Mouse (Mus musculus): ENCODE data around the gene Creg2. TPM values are rescaled to one million over a fixed set of nuclear protein-coding genes. Genes with fewer than 3 reads are reported as not detected.
"Not testable (repeated sequence)": the region's sequence is repeated elsewhere in the genome, so short reads cannot be mapped to it uniquely, and the experiment has no call there.

Creg2 gene
- polyA plus RNA-seq, 1 experiment from 2014 or later = 0.05 TPM

- no peaks in the 10 kb centered on the region for H3K4me1 ChIP-seq (ENCODE audit: insufficient read depth)
- H3K27me3 ChIP-seq (ENCODE audit: insufficient read depth, low read length) = no peaks in the 10 kb centered on the region
- H3K9me3 ChIP-seq (ENCODE audit: low read depth, low read length) = no peaks in the 10 kb centered on the region
- ATAC-seq (ENCODE audit: insufficient read depth) = no peak
- DNase-seq = peak; percentile 18
- no peak overlapping the region for H3K9ac ChIP-seq
- H3K27ac ChIP-seq (ENCODE audit: low read depth) = no peak overlapping the region
- WGBS = 68% methylated on average over 11 of the region's 11 CpGs
- H3K36me3 ChIP-seq (ENCODE audit: insufficient read depth) = no peaks in the 10 kb centered on the region
- H3K4me2 ChIP-seq = no peak overlapping the region
- H3K4me3 ChIP-seq (ENCODE audit: low read depth, low read length) = no peak overlapping the region
- TF ChIP-seq CTCF (IDR thresholded peaks at IDR 0.05; ENCODE audit: low read depth) = no peak
Measured at GRCm38 (mm10) chr1:39598726-39599125, 52.5 kb downstream of the Creg2 start.

- not testable (repeated sequence) for H3K4me2 ChIP-seq; DNase-seq; ATAC-seq (ENCODE audit: insufficient read depth); H3K9me3 ChIP-seq (ENCODE audit: low read depth, low read length); H3K27me3 ChIP-seq (ENCODE audit: insufficient read depth, low read length); H3K27ac ChIP-seq (ENCODE audit: low read depth); H3K4me1 ChIP-seq (ENCODE audit: insufficient read depth); H3K36me3 ChIP-seq (ENCODE audit: insufficient read depth); H3K4me3 ChIP-seq (ENCODE audit: low read depth, low read length); H3K9ac ChIP-seq
- WGBS = 92% methylated on average over 9 of the region's 9 CpGs
Measured at GRCm38 (mm10) chr1:39597135-39597534, 54.1 kb downstream of the Creg2 start.

- 75% methylated on average over 10 of the region's 10 CpGs for WGBS
- H3K9me3 ChIP-seq (ENCODE audit: low read depth, low read length) = no peaks in the 10 kb centered on the region
- H3K27ac ChIP-seq (ENCODE audit: low read depth) = no peak overlapping the region
- ATAC-seq (ENCODE audit: insufficient read depth) (no peak), DNase-seq (no peak)
- H3K36me3 ChIP-seq (ENCODE audit: insufficient read depth) = no peaks in the 10 kb centered on the region
- no peaks in the 10 kb centered on the region for H3K4me1 ChIP-seq (ENCODE audit: insufficient read depth)
- H3K4me2 ChIP-seq = no peak overlapping the region
- H3K4me3 ChIP-seq (ENCODE audit: low read depth, low read length) = no peak overlapping the region
- no peak overlapping the region for H3K9ac ChIP-seq
- no peak for TF ChIP-seq CTCF (IDR thresholded peaks at IDR 0.05; ENCODE audit: low read depth)
- H3K27me3 ChIP-seq (ENCODE audit: insufficient read depth, low read length) = no peaks in the 10 kb centered on the region
Measured at GRCm38 (mm10) chr1:39593836-39594235, 57.4 kb downstream of the Creg2 start.

GRCm38 (mm10) chr1:39592090-39592489 lies 59.2 kb downstream of the Creg2 start:
- Histone ChIP-seq H3K27ac (ENCODE audit: low read depth) (no peak overlapping the region), H3K4me3 (ENCODE audit: low read depth, low read length) (no peak overlapping the region), H3K9ac (no peak overlapping the region), H3K9me3 (ENCODE audit: low read depth, low read length) (no peaks in the 10 kb centered on the region), H3K4me1 (ENCODE audit: insufficient read depth) (no peaks in the 10 kb centered on the region), H3K36me3 (ENCODE audit: insufficient read depth) (no peaks in the 10 kb centered on the region), H3K27me3 (ENCODE audit: insufficient read depth, low read length) (no peaks in the 10 kb centered on the region), H3K4me2 (no peak overlapping the region)
- 49% methylated on average over 4 of the region's 4 CpGs for WGBS
- TF ChIP-seq CTCF (IDR thresholded peaks at IDR 0.05; ENCODE audit: low read depth) = no peak
- DNase-seq = no peak
- ATAC-seq (ENCODE audit: insufficient read depth) = no peak

GRCm38 (mm10) chr1:39591557-39591956 lies 59.7 kb downstream of the Creg2 start:
- H3K27ac ChIP-seq (ENCODE audit: low read depth); H3K36me3 ChIP-seq (ENCODE audit: insufficient read depth); H3K9me3 ChIP-seq (ENCODE audit: low read depth, low read length); H3K4me2 ChIP-seq; DNase-seq; H3K9ac ChIP-seq; H3K4me3 ChIP-seq (ENCODE audit: low read depth, low read length); H3K4me1 ChIP-seq (ENCODE audit: insufficient read depth); ATAC-seq (ENCODE audit: insufficient read depth); H3K27me3 ChIP-seq (ENCODE audit: insufficient read depth, low read length): not testable (repeated sequence)
- 68% methylated on average over 1 of the region's 1 CpGs for WGBS

GRCm38 (mm10) chr1:39590193-39590592 lies 61.1 kb downstream of the Creg2 start:
- DNase-seq (no peak), ATAC-seq (ENCODE audit: insufficient read depth) (no peak)
- H3K9ac ChIP-seq = no peak overlapping the region
- no peaks in the 10 kb centered on the region for H3K36me3 ChIP-seq (ENCODE audit: insufficient read depth)
- H3K4me2 ChIP-seq = no peak overlapping the region
- TF ChIP-seq CTCF (IDR thresholded peaks at IDR 0.05; ENCODE audit: low read depth) = no peak
- no peak overlapping the region for H3K4me3 ChIP-seq (ENCODE audit: low read depth, low read length)
- H3K4me1 ChIP-seq (ENCODE audit: insufficient read depth) = no peaks in the 10 kb centered on the region
- WGBS = 70% methylated on average over 5 of the region's 5 CpGs
- H3K27me3 ChIP-seq (ENCODE audit: insufficient read depth, low read length) = no peaks in the 10 kb centered on the region
- no peaks in the 10 kb centered on the region for H3K9me3 ChIP-seq (ENCODE audit: low read depth, low read length)
- no peak overlapping the region for H3K27ac ChIP-seq (ENCODE audit: low read depth)

GRCm38 (mm10) chr1:39585416-39585815 lies 65.9 kb downstream of the Creg2 start:
- H3K27me3 ChIP-seq (ENCODE audit: insufficient read depth, low read length) = no peaks in the 10 kb centered on the region
- H3K4me2 ChIP-seq = no peak overlapping the region
- no peak overlapping the region for H3K4me3 ChIP-seq (ENCODE audit: low read depth, low read length)
- H3K27ac ChIP-seq (ENCODE audit: low read depth) = no peak overlapping the region
- no peaks in the 10 kb centered on the region for H3K4me1 ChIP-seq (ENCODE audit: insufficient read depth)
- no peaks in the 10 kb centered on the region for H3K36me3 ChIP-seq (ENCODE audit: insufficient read depth)
- no peak for DNase-seq
- no peak overlapping the region for H3K9ac ChIP-seq
- no peak for ATAC-seq (ENCODE audit: insufficient read depth)
- TF ChIP-seq CTCF (IDR thresholded peaks at IDR 0.05; ENCODE audit: low read depth) = no peak
- WGBS = 79% methylated on average over 9 of the region's 9 CpGs
- H3K9me3 ChIP-seq (ENCODE audit: low read depth, low read length) = no peaks in the 10 kb centered on the region

- ATAC-seq (ENCODE audit: insufficient read depth) (no peak), DNase-seq (no peak)
- Histone ChIP-seq H3K4me2 (no peak overlapping the region), H3K27ac (ENCODE audit: low read depth) (no peak overlapping the region), H3K27me3 (ENCODE audit: insufficient read depth, low read length) (no peaks in the 10 kb centered on the region), H3K36me3 (ENCODE audit: insufficient read depth) (no peaks in the 10 kb centered on the region), H3K4me1 (ENCODE audit: insufficient read depth) (no peaks in the 10 kb centered on the region), H3K4me3 (ENCODE audit: low read depth, low read length) (no peak overlapping the region), H3K9ac (no peak overlapping the region), H3K9me3 (ENCODE audit: low read depth, low read length) (no peaks in the 10 kb centered on the region)
- WGBS = 81% methylated on average over 9 of the region's 9 CpGs
- TF ChIP-seq CTCF (IDR thresholded peaks at IDR 0.05; ENCODE audit: low read depth) = no peak
Measured at GRCm38 (mm10) chr1:39583173-39583572, 68.1 kb downstream of the Creg2 start.
